ENCODE assay signal across 7 mouse cellular contexts in the genomic region with DNA sequence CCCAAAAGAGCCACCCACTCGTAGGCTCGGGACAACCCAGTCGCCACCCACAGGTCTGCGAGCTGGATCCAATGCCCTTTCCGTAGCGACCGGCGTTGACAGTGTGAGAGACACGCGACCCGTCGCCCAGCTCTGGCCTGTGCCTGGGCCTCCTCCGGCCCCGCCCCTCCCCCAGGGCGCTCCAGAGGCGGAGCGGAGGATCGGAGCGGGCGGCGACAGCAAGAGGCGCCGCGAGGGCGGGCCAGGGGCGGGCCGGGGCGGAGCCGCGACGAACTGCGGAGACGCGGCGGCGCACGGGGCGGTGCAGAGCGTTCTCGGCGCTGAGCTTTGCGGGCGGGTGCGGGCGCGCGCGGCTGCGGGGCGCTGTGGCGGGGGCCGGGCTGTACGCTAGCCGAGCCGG. TPM values are rescaled to one million over a fixed set of nuclear protein-coding genes. Genes with fewer than 3 reads are reported as not detected.
DNase-seq lines count a peak whose midpoint lies in the region; ATAC-seq lines count a peak whose summit lies in the region.

A gene (plus strand): TSS at position 325 of the 400 bp plus-strand sequence.

- peaks cover 50% of the 10 kb centered on the region for H3K4me1 ChIP-seq in intestine, embryonic 15.5 days (replicated peaks)
- peaks cover 88% of the 10 kb centered on the region for H3K4me1 ChIP-seq in midbrain, embryonic 10.5 days

- no peaks in the 10 kb centered on the region for H3K27me3 ChIP-seq in intestine, embryonic 15.5 days (replicated peaks)
- H3K27me3 ChIP-seq in midbrain, embryonic 10.5 days (ENCODE audit: low read depth, poor library complexity, severe bottlenecking): peaks cover 21% of the 10 kb centered on the region

- H3K4me2 ChIP-seq in intestine, embryonic 15.5 days (replicated peaks): peak within 1 kb of the TSS; percentile 90

- H3K9me3 ChIP-seq in intestine, embryonic 15.5 days: no peaks in the 10 kb centered on the region
- no peaks in the 10 kb centered on the region for H3K9me3 ChIP-seq in midbrain, embryonic 10.5 days (replicated peaks)

- WGBS in intestine, embryonic 15.5 days: under 1% methylated on average over 55 of the region's 55 CpGs
- WGBS in midbrain, embryonic 10.5 days: under 1% methylated on average over 52 of the region's 55 CpGs

- ATAC-seq in intestine, embryonic 15.5 days: peak; percentile 89

- peak within 1 kb of the TSS; percentile 73 for H3K9ac ChIP-seq in intestine, embryonic 15.5 days

- no peaks in the 10 kb centered on the region for H3K36me3 ChIP-seq in intestine, embryonic 15.5 days
- peaks cover 20% of the 10 kb centered on the region for H3K36me3 ChIP-seq in midbrain, embryonic 10.5 days

- intact Hi-C loops in gastrocnemius, postnatal 36 days (cut with DNase I): loop anchor here (1.0 to 5.0 kb wide), 2 partner anchors 66 to 174 kb away; a partner anchor contains a TSS
- intact Hi-C loops in left cerebral cortex, postnatal 25 days (cut with DNase I): loop anchor here (1.0 to 10.0 kb wide), 4 partner anchors 67 to 309 kb away; no protein-coding TSS in a partner anchor

- peak; percentile 95 to 96 for DNase-seq in adrenal gland, adult 18-20 months (ENCODE audit: low spot score in 2 of 2)
- peak; percentile 98 for DNase-seq in embryo, embryonic 11 days
- peak; percentile 85 to 93 for DNase-seq in gastrocnemius, postnatal 36 days
- peak; percentile 93 to 94 for DNase-seq in left cerebral cortex, postnatal 25 days (ENCODE audit: low spot score in 2 of 2)
- peak; percentile 91 for DNase-seq in midbrain, embryonic 10.5 days (ENCODE audit: low spot score)
- DNase-seq in right cerebral cortex, postnatal 4 days: peak; percentile 92

- peak within 1 kb of the TSS; percentile 75 for H3K27ac ChIP-seq in intestine, embryonic 15.5 days
- H3K27ac ChIP-seq in midbrain, embryonic 10.5 days (replicated peaks): peak within 1 kb of the TSS; percentile 90

- H3K4me3 ChIP-seq in intestine, embryonic 15.5 days (replicated peaks): peak within 1 kb of the TSS; percentile 70
- peak within 1 kb of the TSS; percentile 83 for H3K4me3 ChIP-seq in midbrain, embryonic 10.5 days

RNA-seq across cellular contexts. Expression of the gene that starts here (rescaled TPM):
- 100 to 1,000 TPM in 1 of 2 experiments, 10 to 100 TPM in 1; 43.5 to 122 TPM for total RNA-seq in adrenal gland, adult 18-20 months (2021)
- 10 to 100 TPM; 18.4 to 22.2 TPM for total RNA-seq in gastrocnemius, postnatal 36 days (2021)
- polyA plus RNA-seq in intestine, embryonic 15.5 days (2015; fragmentation: Nextera tagmentation; extraction: Ambion mirVana): 10.6 TPM in 2 replicates
- total RNA-seq in left cerebral cortex, postnatal 25 days (2021): 10 to 100 TPM; 57.7 to 57.9 TPM
- polyA plus RNA-seq in midbrain, embryonic 10.5 days (2016; fragmentation: Nextera tagmentation; extraction: Ambion mirVana): 4.9 and 5.4 TPM in 2 replicates

Comparison
In these comparisons a context has a peak if more than half of its experiments do, and no peak if none do; other contexts are left out.
1. Peak in every context shown above with its lines: DNase-seq, ATAC-seq, H3K4me3 ChIP-seq and H3K27ac ChIP-seq.